Comparison of ENCODE assay signal across 10 mouse cellular contexts in the genomic region with DNA sequence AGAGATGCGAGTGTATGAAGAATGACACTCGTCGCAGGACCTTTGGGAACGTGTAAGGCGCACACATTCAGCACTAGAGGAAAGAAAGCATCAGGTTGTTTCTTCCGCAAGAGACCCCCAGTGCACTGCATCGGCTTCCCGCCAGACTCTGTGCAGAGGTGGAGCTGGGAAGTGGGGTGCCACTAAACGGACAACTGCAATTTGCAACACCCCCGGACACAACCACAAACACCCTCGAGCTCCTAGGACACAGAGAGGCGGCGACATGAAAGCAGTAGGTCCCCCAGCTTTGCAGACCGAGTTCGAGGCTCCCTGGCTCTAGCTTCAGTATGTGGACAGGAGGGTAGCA. TPM values are rescaled to one million over a fixed set of nuclear protein-coding genes. Genes with fewer than 3 reads are reported as not detected.
DNase-seq lines count a peak whose midpoint lies in the region; ATAC-seq and TF ChIP-seq lines count a peak whose summit lies in the region.
"Had no signal": no experiment of that assay in that cellular context is flagged by ENCODE, and none has a peak within 500 bp of the region (broad histone marks: within the 10 kb centered on the region; RNA-seq: fewer than 3 reads in every experiment).

No protein-coding gene starts in this region.

- H3K27ac ChIP-seq in heart, embryonic 13.5 days (replicated peaks): no peak overlapping the region
- H3K27ac ChIP-seq in MEL (ENCODE audit: control insufficient read depth, low read depth, low read length): no peak overlapping the region
- no peak overlapping the region for H3K27ac ChIP-seq in hindbrain, embryonic 12.5 days

- no peak for ATAC-seq in heart, embryonic 13.5 days (ENCODE audit: extremely low read depth, insufficient number of reproducible peaks, low FRiP score, low TSS enrichment)
- ATAC-seq in hindbrain, embryonic 12.5 days (ENCODE audit: low FRiP score): no peak
- ATAC-seq in megakaryocyte progenitor cell, adult 5-6 weeks (replicated peaks; ENCODE audit: poor library complexity): peak; percentile 10

- no peaks in the 10 kb centered on the region; the same call in none of the 2 replicates for H3K79me2 ChIP-seq in MEL (ENCODE audit: control insufficient read depth, insufficient read depth, low read length, poor library complexity)

- no peak for TF ChIP-seq RAD21 in MEL (IDR thresholded peaks at IDR 0.05; ENCODE audit: low read depth, low read length)

- H3K9me3 ChIP-seq in heart, embryonic 13.5 days: no peaks in the 10 kb centered on the region
- H3K9me3 ChIP-seq in MEL (replicated peaks; ENCODE audit: insufficient read depth, low read length): no peaks in the 10 kb centered on the region
- H3K9me3 ChIP-seq in hindbrain, embryonic 12.5 days (replicated peaks): no peaks in the 10 kb centered on the region

- H3K36me3 ChIP-seq in heart, embryonic 13.5 days: no peaks in the 10 kb centered on the region
- H3K36me3 ChIP-seq in MEL (ENCODE audit: control insufficient read depth in 1 of 2, insufficient read depth in 2 of 2, low read length in 2 of 2): peaks cover 0 to 12% of the 10 kb centered on the region in 2 experiments; a peak in 3 of 4 replicates
- H3K36me3 ChIP-seq in hindbrain, embryonic 12.5 days: no peaks in the 10 kb centered on the region

- TF ChIP-seq CTCF in MEL (IDR thresholded peaks at IDR 0.05 in 2 of 3, conservative IDR thresholded peaks at IDR 0.05 in 1 of 3; ENCODE audit: control insufficient read depth in 1 of 3, insufficient read depth in 1 of 3, low read depth in 2 of 3, low read length in 3 of 3, poor library complexity in 1 of 3, severe bottlenecking in 1 of 3): no peak

- H3K27me3 ChIP-seq in heart, embryonic 13.5 days (replicated peaks): peaks cover 44% of the 10 kb centered on the region
- no peaks in the 10 kb centered on the region for H3K27me3 ChIP-seq in MEL (ENCODE audit: control insufficient read depth in 1 of 2, insufficient read depth in 2 of 2, low read length in 2 of 2)
- H3K27me3 ChIP-seq in hindbrain, embryonic 12.5 days: peaks cover 57% of the 10 kb centered on the region

- H3K9ac ChIP-seq in heart, embryonic 13.5 days: peak overlapping the region; percentile 61
- H3K9ac ChIP-seq in MEL (ENCODE audit: control insufficient read depth, low read depth, low read length, poor library complexity, severe bottlenecking): peak overlapping the region; percentile 58
- H3K9ac ChIP-seq in hindbrain, embryonic 12.5 days: no peak overlapping the region

- no peak for TF ChIP-seq EP300 in MEL (IDR thresholded peaks at IDR 0.05; ENCODE audit: low read depth in 1 of 2, low read length in 2 of 2)

- TF ChIP-seq POLR2A in MEL (IDR thresholded peaks at IDR 0.05; ENCODE audit: control insufficient read depth in 1 of 2, insufficient read depth in 1 of 2, low read depth in 1 of 2, low read length in 2 of 2, poor library complexity in 1 of 2): no peak

- peaks cover 49% of the 10 kb centered on the region for H3K4me1 ChIP-seq in heart, embryonic 13.5 days
- H3K4me1 ChIP-seq in MEL (ENCODE audit: control insufficient read depth in 1 of 2, insufficient read depth in 2 of 2, low read length in 2 of 2): peaks cover 12 to 29% of the 10 kb centered on the region in 2 experiments
- peaks cover 7% of the 10 kb centered on the region; the same call in 1 of the 2 replicates for H3K4me1 ChIP-seq in hindbrain, embryonic 12.5 days

- DNase-seq in heart, adult 11 months: no peak
- no peak for DNase-seq in MEL (ENCODE audit: low read depth, low spot score)
- DNase-seq in spleen, adult 18-20 months: no peak
- no peak for DNase-seq in urinary bladder, postnatal 10 days (ENCODE audit: low spot score)
- no peak for DNase-seq in right cerebral cortex, postnatal 25 days
- DNase-seq: cerebellum, adult 11 months; layer of hippocampus, postnatal 36 days had no signal

- 4% methylated on average over 15 of the region's 15 CpGs for WGBS in heart, embryonic 13.5 days
- WGBS in hindbrain, embryonic 12.5 days: 3% methylated on average over 15 of the region's 15 CpGs

- peak overlapping the region; percentile 72 for H3K4me2 ChIP-seq in heart, embryonic 13.5 days
- peak overlapping the region; percentile 50 for H3K4me2 ChIP-seq in hindbrain, embryonic 12.5 days (replicated peaks)

- peak overlapping the region; percentile 53 for H3K4me3 ChIP-seq in heart, embryonic 13.5 days
- H3K4me3 ChIP-seq in MEL (ENCODE audit: control insufficient read depth in 1 of 2, insufficient read depth in 1 of 2, low read depth in 2 of 2, low read length in 2 of 2): peak overlapping the region; percentile 56 to 69
- peak overlapping the region; percentile 28 for H3K4me3 ChIP-seq in hindbrain, embryonic 12.5 days

TF ChIP-seq in MEL, 35 proteins besides CTCF, POLR2A, EP300 and RAD21:
- TF ChIP-seq CHD2 (IDR thresholded peaks at IDR 0.05; ENCODE audit: low read length) (no peak), SIN3A (IDR thresholded peaks at IDR 0.05; ENCODE audit: low read length) (no peak), MAZ (IDR thresholded peaks at IDR 0.05; ENCODE audit: low read depth, low read length) (0 out of 2 replicates have a peak, but pooled peaks have one; percentile 13), E2F4 (IDR thresholded peaks at IDR 0.05; ENCODE audit: borderline replicate concordance, low read depth, low read length) (no peak), BHLHE40 (IDR thresholded peaks at IDR 0.05; ENCODE audit: borderline replicate concordance, low read depth, low read length) (no peak), SMC3 (IDR thresholded peaks at IDR 0.05; ENCODE audit: low read depth, low read length) (no peak), TAL1 (IDR thresholded peaks at IDR 0.05; ENCODE audit: low read length) (no peak)

RNA-seq across cellular contexts. Expression of a gene that starts 0.3 kb away (rescaled TPM):
- polyA plus RNA-seq in heart, embryonic 13.5 days (2015; fragmentation: Nextera tagmentation; extraction: Ambion mirVana): 3.9 and 4.0 TPM in 2 replicates
- 10.7 and 16.4 TPM in 2 replicates for total RNA-seq in MEL (2012; rRNA removed)
- polyA plus RNA-seq in MEL (2012; ENCODE audit: insufficient read depth in 1 of 2, insufficient read length in 2 of 2, low read depth in 1 of 2, low replicate concordance in 2 of 2, missing spikeins in 1 of 2): 10 to 100 TPM in 1 of 2 experiments, not detected in 1; 49.9 TPM
- 2.2 and 2.4 TPM in 2 replicates for polyA plus RNA-seq in hindbrain, embryonic 12.5 days (2016; fragmentation: Nextera tagmentation; extraction: Ambion mirVana)
- 52.1 and 63.7 TPM in 2 replicates for total RNA-seq in megakaryocyte progenitor cell, adult 5-6 weeks (2015)
- total RNA-seq in megakaryocyte progenitor cell, adult 5-6 weeks (2017): 74.9 and 82.5 TPM in 2 replicates

RNA-seq across cellular contexts. Expression of a gene that starts 38.2 kb away (rescaled TPM):
- polyA plus RNA-seq in heart, embryonic 13.5 days (2015; fragmentation: Nextera tagmentation; extraction: Ambion mirVana): 2.1 and 2.3 TPM in 2 replicates
- total RNA-seq in MEL (2012; rRNA removed): 3.0 and 3.1 TPM in 2 replicates
- 1 to 10 TPM in 1 of 2 experiments, not detected in 1; 8.1 TPM for polyA plus RNA-seq in MEL (2012; ENCODE audit: insufficient read depth in 1 of 2, insufficient read length in 2 of 2, low read depth in 1 of 2, low replicate concordance in 2 of 2, missing spikeins in 1 of 2)
- polyA plus RNA-seq in hindbrain, embryonic 12.5 days (2016; fragmentation: Nextera tagmentation; extraction: Ambion mirVana): 0.81 and 1.2 TPM in 2 replicates
- 6.8 and 9.3 TPM in 2 replicates for total RNA-seq in megakaryocyte progenitor cell, adult 5-6 weeks (2015)
- 3.8 and 5.2 TPM in 2 replicates for total RNA-seq in megakaryocyte progenitor cell, adult 5-6 weeks (2017)

RNA-seq across cellular contexts. Expression of a gene that starts 58.1 kb away (rescaled TPM):
- polyA plus RNA-seq in heart, embryonic 13.5 days (2015; fragmentation: Nextera tagmentation; extraction: Ambion mirVana): 2.2 and 3.0 TPM in 2 replicates
- total RNA-seq in MEL (2012; rRNA removed): 5.3 and 5.8 TPM in 2 replicates
- 1 to 10 TPM in 1 of 2 experiments, not detected in 1; 6.6 TPM for polyA plus RNA-seq in MEL (2012; ENCODE audit: insufficient read depth in 1 of 2, insufficient read length in 2 of 2, low read depth in 1 of 2, low replicate concordance in 2 of 2, missing spikeins in 1 of 2)
- 13.3 and 13.6 TPM in 2 replicates for polyA plus RNA-seq in hindbrain, embryonic 12.5 days (2016; fragmentation: Nextera tagmentation; extraction: Ambion mirVana)
- 0.35 and 0.59 TPM in 2 replicates for total RNA-seq in megakaryocyte progenitor cell, adult 5-6 weeks (2015)
- 1.2 and 1.4 TPM in 2 replicates for total RNA-seq in megakaryocyte progenitor cell, adult 5-6 weeks (2017)
